Comparison of ENCODE assay signal across 31 mouse cellular contexts in the genomic region with DNA sequence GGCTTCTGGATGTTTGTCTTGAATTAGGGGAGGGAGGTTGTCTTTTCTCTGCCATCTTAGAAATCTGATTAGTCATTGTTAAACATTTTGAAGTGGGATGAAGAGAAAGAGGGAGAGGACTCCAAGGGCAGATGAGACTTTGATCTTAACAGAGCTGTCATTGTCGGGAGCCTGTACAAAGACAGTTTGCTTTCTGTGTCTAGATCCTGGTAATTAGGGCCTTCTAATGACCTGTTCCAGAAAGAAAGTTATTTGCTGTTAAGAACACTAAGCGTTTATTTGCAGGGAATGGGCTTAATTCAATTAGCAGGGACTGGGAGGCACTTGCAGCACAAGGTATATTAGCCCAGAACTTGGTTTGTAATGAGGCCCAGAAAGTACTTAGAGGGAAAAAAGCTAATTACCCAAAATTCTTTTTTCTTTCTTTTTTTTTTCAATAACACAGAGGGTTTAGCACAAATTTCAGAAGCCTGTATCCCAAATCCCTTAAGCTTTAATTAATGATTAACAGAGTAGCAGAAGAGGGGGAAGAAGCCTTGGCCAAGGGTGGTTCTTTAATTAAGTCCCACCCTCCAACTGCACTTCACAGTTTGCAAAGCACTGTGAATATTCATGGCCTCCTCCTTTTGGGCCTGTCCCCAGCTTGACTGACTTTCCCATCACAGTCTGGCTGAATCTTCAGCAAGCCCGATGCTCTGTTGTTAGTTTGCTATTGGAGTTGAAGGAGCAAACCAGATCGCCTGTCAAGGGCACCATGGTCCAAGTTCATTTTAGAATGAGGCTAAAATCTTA.
A peak's percentile ranks its signal among the peaks of the same experiment; 100 is the strongest.
DNase-seq lines count a peak whose midpoint lies in the region; ATAC-seq and TF ChIP-seq lines count a peak whose summit lies in the region.
"Had no signal": no experiment of that assay in that cellular context is flagged by ENCODE, and none has a peak within 500 bp of the region (broad histone marks: within the 10 kb centered on the region; RNA-seq: fewer than 3 reads in every experiment).

No protein-coding gene starts in this region.

- intact Hi-C loops in left cerebral cortex, postnatal 36 days (cut with DNase I), result no loop called here

- H3K9ac ChIP-seq in forebrain, embryonic 14.5 days (ENCODE audit: low read length), result no peak overlapping the region
- H3K9ac ChIP-seq in forebrain, postnatal 0 days, result no peak overlapping the region
- H3K9ac ChIP-seq in heart, embryonic 12.5 days, result no peak overlapping the region
- H3K9ac ChIP-seq: embryonic facial prominence, embryonic 13.5 days; heart, embryonic 15.5 days; hindbrain, embryonic 13.5 days had no signal

- H3K4me1 ChIP-seq in forebrain, embryonic 14.5 days (ENCODE audit: control insufficient read depth, insufficient read depth, low read length), result no peaks in the 10 kb centered on the region
- H3K4me1 ChIP-seq in forebrain, embryonic 10.5 days, result peaks cover 6% of the 10 kb centered on the region
- H3K4me1 ChIP-seq in forebrain, postnatal 0 days (ENCODE audit: insufficient read depth), result no peaks in the 10 kb centered on the region
- H3K4me1 ChIP-seq in heart, embryonic 12.5 days (replicated peaks), result no peaks in the 10 kb centered on the region
- H3K4me1 ChIP-seq: embryonic facial prominence, embryonic 13.5 days; heart, embryonic 15.5 days; hindbrain, embryonic 10.5 days; hindbrain, embryonic 13.5 days had no signal

- 15% methylated on average over 4 of the region's 4 CpGs for WGBS in forebrain, embryonic 14.5 days
- 53% methylated on average over 4 of the region's 4 CpGs for WGBS in forebrain, embryonic 10.5 days
- 18% methylated on average over 4 of the region's 4 CpGs for WGBS in forebrain, postnatal 0 days
- 63% methylated on average over 4 of the region's 4 CpGs for WGBS in heart, embryonic 12.5 days

- peak; percentile 65 for DNase-seq in forebrain, embryonic 14.5 days (ENCODE audit: low spot score)
- no peak for DNase-seq in forebrain, embryonic 10.5 days (ENCODE audit: extremely low spot score, low spot score)
- DNase-seq in MN1 (ENCODE audit: low spot score) (peak; percentile 12), ZHBTc4 (ENCODE audit: low read depth, low spot score) (peak; percentile 17)
- no peak for DNase-seq in forebrain, postnatal 0 days
- DNase-seq in urinary bladder, postnatal 14 days (ENCODE audit: low spot score), result no peak
- no peak for DNase-seq in left cerebral cortex, postnatal 36 days (ENCODE audit: low spot score in 2 of 2)
- DNase-seq: adrenal gland, adult 2 months; adrenal gland, postnatal 14 days; B cell, adult 2 months; cerebellum, adult 11-12 months; cerebellum, adult 8-10 months; cerebellum, postnatal 10 days; cerebellum, postnatal 36 days; embryo, embryonic 11 days; gastrocnemius, adult 2 months; gastrocnemius, postnatal 14 days; heart, adult 11 months; heart, postnatal 10 days; heart, postnatal 36 days; kidney, adult 2 months had no signal

- no peaks in the 10 kb centered on the region for H3K9me3 ChIP-seq in forebrain, embryonic 14.5 days (replicated peaks; ENCODE audit: control insufficient read depth, low read length)
- H3K9me3 ChIP-seq in forebrain, embryonic 10.5 days, result no peaks in the 10 kb centered on the region
- H3K9me3 ChIP-seq in forebrain, postnatal 0 days (ENCODE audit: low read length), result no peaks in the 10 kb centered on the region
- no peaks in the 10 kb centered on the region for H3K9me3 ChIP-seq in heart, embryonic 12.5 days (replicated peaks)
- H3K9me3 ChIP-seq: embryonic facial prominence, embryonic 10.5 days; embryonic facial prominence, embryonic 13.5 days; heart, embryonic 15.5 days; hindbrain, embryonic 10.5 days; hindbrain, embryonic 13.5 days had no signal

- no peaks in the 10 kb centered on the region for H3K36me3 ChIP-seq in forebrain, embryonic 14.5 days (ENCODE audit: control insufficient read depth, insufficient read depth, low read length)
- H3K36me3 ChIP-seq in forebrain, embryonic 10.5 days (replicated peaks), result no peaks in the 10 kb centered on the region
- no peaks in the 10 kb centered on the region for H3K36me3 ChIP-seq in forebrain, postnatal 0 days (ENCODE audit: insufficient read depth)
- no peaks in the 10 kb centered on the region for H3K36me3 ChIP-seq in heart, embryonic 12.5 days
- H3K36me3 ChIP-seq: embryonic facial prominence, embryonic 10.5 days; embryonic facial prominence, embryonic 13.5 days; G1E; heart, embryonic 15.5 days; hindbrain, embryonic 10.5 days; hindbrain, embryonic 13.5 days had no signal

- no peak for TF ChIP-seq CTCF in forebrain, postnatal 0 days (IDR thresholded peaks at IDR 0.05; ENCODE audit: low read depth)

- no peak overlapping the region for H3K4me2 ChIP-seq in forebrain, embryonic 14.5 days (ENCODE audit: low read length)
- no peak overlapping the region for H3K4me2 ChIP-seq in forebrain, postnatal 0 days (ENCODE audit: low read depth)
- no peak overlapping the region for H3K4me2 ChIP-seq in heart, embryonic 12.5 days
- H3K4me2 ChIP-seq: embryonic facial prominence, embryonic 13.5 days; heart, embryonic 11.5 days; heart, embryonic 15.5 days; hindbrain, embryonic 13.5 days had no signal

- H3K27me3 ChIP-seq in forebrain, embryonic 14.5 days (replicated peaks; ENCODE audit: control insufficient read depth, insufficient read depth, low read length), result peaks cover 39% of the 10 kb centered on the region
- peaks cover 91% of the 10 kb centered on the region for H3K27me3 ChIP-seq in forebrain, embryonic 10.5 days (ENCODE audit: poor library complexity, severe bottlenecking)
- H3K27me3 ChIP-seq in forebrain, postnatal 0 days (ENCODE audit: insufficient read depth, low read length), result no peaks in the 10 kb centered on the region
- H3K27me3 ChIP-seq in heart, embryonic 12.5 days (replicated peaks), result no peaks in the 10 kb centered on the region
- H3K27me3 ChIP-seq: embryonic facial prominence, embryonic 13.5 days; heart, embryonic 15.5 days; hindbrain, embryonic 13.5 days had no signal

- H3K27ac ChIP-seq in forebrain, embryonic 14.5 days (ENCODE audit: low read depth, low read length), result no peak overlapping the region
- no peak overlapping the region for H3K27ac ChIP-seq in forebrain, embryonic 10.5 days
- no peak overlapping the region for H3K27ac ChIP-seq in forebrain, postnatal 0 days (ENCODE audit: low read depth, low read length)
- H3K27ac ChIP-seq in heart, embryonic 12.5 days (ENCODE audit: poor library complexity, severe bottlenecking), result no peak overlapping the region
- H3K27ac ChIP-seq: embryonic facial prominence, embryonic 10.5 days; embryonic facial prominence, embryonic 13.5 days; gastrocnemius, adult 2 months; heart, embryonic 15.5 days; hindbrain, embryonic 10.5 days; hindbrain, embryonic 13.5 days had no signal

- peak; percentile 37; the same call in 1 of the 2 replicates for ATAC-seq in forebrain, embryonic 14.5 days
- peak; percentile 29; the same call in 1 of the 2 replicates for ATAC-seq in forebrain, postnatal 0 days
- ATAC-seq in heart, embryonic 12.5 days (ENCODE audit: insufficient number of reproducible peaks, low FRiP score), result no peak
- ATAC-seq: intestine, postnatal 0 days had no signal

- no peak overlapping the region for H3K4me3 ChIP-seq in forebrain, embryonic 14.5 days (ENCODE audit: low read depth, low read length)
- H3K4me3 ChIP-seq in forebrain, embryonic 10.5 days, result no peak overlapping the region
- H3K4me3 ChIP-seq in forebrain, postnatal 0 days (ENCODE audit: low read depth, low read length), result no peak overlapping the region
- no peak overlapping the region for H3K4me3 ChIP-seq in heart, embryonic 12.5 days
- H3K4me3 ChIP-seq: embryonic facial prominence, embryonic 10.5 days; embryonic facial prominence, embryonic 13.5 days; erythroblast, embryonic 14.5 days; gastrocnemius, adult 2 months; heart, embryonic 15.5 days; hindbrain, embryonic 10.5 days; hindbrain, embryonic 13.5 days had no signal

Comparison
In these comparisons a context has a peak if more than half of its experiments do, and no peak if none do; other contexts are left out.
1. DNase-seq: peak in forebrain, embryonic 14.5 days (single experiment), MN1 (single experiment) and ZHBTc4 (single experiment); none in forebrain, embryonic 10.5 days (single experiment), forebrain, postnatal 0 days (single experiment), urinary bladder, postnatal 14 days (single experiment) and left cerebral cortex, postnatal 36 days (0 of 2).